Comparison of ENCODE assay signal across 12 mouse cellular contexts in the genomic region with DNA sequence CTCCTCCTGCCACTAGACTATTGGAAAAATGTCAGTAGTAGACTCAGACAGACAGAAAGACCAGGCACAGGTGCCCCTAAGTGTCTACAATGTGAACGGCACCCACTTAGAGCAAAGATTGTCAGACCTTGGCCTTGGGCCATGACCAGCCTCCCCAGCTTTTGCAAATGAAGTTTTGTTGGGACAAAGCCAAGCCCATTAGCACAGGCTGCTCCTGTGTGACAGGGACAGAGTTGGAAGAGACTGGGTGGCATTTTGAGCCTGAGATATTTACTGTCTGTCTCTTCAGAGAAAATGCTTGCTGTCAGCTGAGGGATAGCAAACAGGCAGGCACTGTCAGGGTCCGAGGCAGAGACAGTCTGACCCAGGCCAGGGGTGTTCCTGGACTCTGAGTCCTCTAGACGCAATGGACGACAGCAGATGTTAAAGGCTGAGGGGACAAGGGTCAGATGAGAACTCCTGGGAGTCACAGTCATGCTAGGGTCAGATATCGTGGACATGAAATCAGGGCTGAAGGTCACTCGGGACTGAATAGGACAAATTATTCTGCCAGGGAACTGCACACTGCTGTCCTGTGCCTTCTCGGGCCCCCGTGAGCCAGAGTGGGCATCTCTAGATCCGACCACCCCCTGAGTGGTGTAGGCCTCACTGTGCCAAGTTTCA. TPM values are rescaled to one million over a fixed set of nuclear protein-coding genes. Genes with fewer than 3 reads are reported as not detected.
A peak's percentile ranks its signal among the peaks of the same experiment; 100 is the strongest.
DNase-seq lines count a peak whose midpoint lies in the region; ATAC-seq and TF ChIP-seq lines count a peak whose summit lies in the region.
"Had no signal": no experiment of that assay in that cellular context is flagged by ENCODE, and none has a peak within 500 bp of the region (broad histone marks: within the 10 kb centered on the region; RNA-seq: fewer than 3 reads in every experiment).

No protein-coding gene starts in this region.

- ATAC-seq in heart, embryonic 14.5 days (ENCODE audit: insufficient number of reproducible peaks, insufficient read depth, low FRiP score, low read depth) = no peak
- ATAC-seq in lung, postnatal 0 days = peak; percentile 21; the same call in 1 of the 2 replicates
- peak; percentile 20; the same call in 1 of the 2 replicates for ATAC-seq in intestine, postnatal 0 days

- H3K4me2 ChIP-seq in heart, embryonic 14.5 days (ENCODE audit: low read length) = no peak overlapping the region
- H3K4me2 ChIP-seq in lung, postnatal 0 days (replicated peaks; ENCODE audit: low read depth, low read length) = no peak overlapping the region
- H3K4me2 ChIP-seq in intestine, postnatal 0 days (replicated peaks; ENCODE audit: low read depth) = no peak overlapping the region
- H3K4me2 ChIP-seq: embryonic facial prominence, embryonic 12.5 days; heart, embryonic 11.5 days; limb, embryonic 15.5 days; neural tube, embryonic 12.5 days had no signal

- 52% methylated on average over 9 of the region's 9 CpGs for WGBS in heart, embryonic 14.5 days
- WGBS in lung, postnatal 0 days = 63% methylated on average over 9 of the region's 9 CpGs
- 64% methylated on average over 9 of the region's 9 CpGs for WGBS in lung, adult 2 months
- 51% methylated on average over 9 of the region's 9 CpGs for WGBS in intestine, postnatal 0 days

- DNase-seq in heart, adult 18-20 months = no peak
- DNase-seq in lung, postnatal 0 days (ENCODE audit: low spot score) = peak; percentile 56
- no peak for DNase-seq in lung, adult 2 months
- DNase-seq in gastrocnemius, postnatal 14 days = no peak
- DNase-seq in urinary bladder, postnatal 36 days (ENCODE audit: low spot score in 2 of 2) = no peak

- H3K9ac ChIP-seq in heart, embryonic 14.5 days (ENCODE audit: low read length) = no peak overlapping the region
- H3K9ac ChIP-seq in lung, postnatal 0 days (replicated peaks; ENCODE audit: low read depth) = no peak overlapping the region
- no peak overlapping the region for H3K9ac ChIP-seq in intestine, postnatal 0 days (ENCODE audit: low read depth, low read length)
- H3K9ac ChIP-seq: embryonic facial prominence, embryonic 12.5 days; limb, embryonic 15.5 days; neural tube, embryonic 12.5 days had no signal

- TF ChIP-seq POLR2A in lung, adult 2 months (IDR thresholded peaks at IDR 0.05; ENCODE audit: borderline replicate concordance, extremely low read depth, low read depth, low read length) = no peak
- no peak for TF ChIP-seq POLR2A in testis, adult 2 months (IDR thresholded peaks at IDR 0.05; ENCODE audit: control insufficient read depth, low read depth, low read length)

- 0 out of 2 replicates have a peak, but pooled peaks have one; percentile 2 for TF ChIP-seq CTCF in lung, postnatal 0 days (IDR thresholded peaks at IDR 0.05)
- TF ChIP-seq CTCF in lung, adult 2 months (IDR thresholded peaks at IDR 0.05; ENCODE audit: insufficient read depth, low read length) = no peak
- no peak for TF ChIP-seq CTCF in intestine, postnatal 0 days (IDR thresholded peaks at IDR 0.05; ENCODE audit: low read depth)
- TF ChIP-seq CTCF in testis, adult 2 months (IDR thresholded peaks at IDR 0.05; ENCODE audit: control insufficient read depth, insufficient read depth, insufficient replicate concordance, low read depth, low read length) = no peak

- no peak overlapping the region for H3K4me3 ChIP-seq in heart, embryonic 14.5 days (ENCODE audit: control insufficient read depth in 1 of 2, insufficient read depth in 1 of 2, low read depth in 1 of 2, low read length in 2 of 2)
- no peak overlapping the region for H3K4me3 ChIP-seq in lung, postnatal 0 days (ENCODE audit: low read depth, low read length)
- H3K4me3 ChIP-seq in lung, adult 2 months (replicated peaks; ENCODE audit: extremely low read depth, low read depth, low read length) = no peak overlapping the region
- H3K4me3 ChIP-seq in intestine, postnatal 0 days (ENCODE audit: low read depth, low read length) = no peak overlapping the region
- H3K4me3 ChIP-seq in testis, adult 2 months (ENCODE audit: control insufficient read depth, low read depth, low read length) = no peak overlapping the region
- H3K4me3 ChIP-seq: embryonic facial prominence, embryonic 12.5 days; limb, embryonic 15.5 days; neural tube, embryonic 12.5 days had no signal

- TF ChIP-seq EP300 in lung, postnatal 0 days (IDR thresholded peaks at IDR 0.05) = no peak

- no peaks in the 10 kb centered on the region for H3K9me3 ChIP-seq in heart, embryonic 14.5 days (ENCODE audit: control insufficient read depth, low read length)
- no peaks in the 10 kb centered on the region for H3K9me3 ChIP-seq in lung, postnatal 0 days (ENCODE audit: low read length)
- H3K9me3 ChIP-seq in intestine, postnatal 0 days (ENCODE audit: control insufficient read depth) = no peaks in the 10 kb centered on the region
- H3K9me3 ChIP-seq: embryonic facial prominence, embryonic 12.5 days; limb, embryonic 15.5 days; neural tube, embryonic 12.5 days had no signal

- no peaks in the 10 kb centered on the region for H3K27me3 ChIP-seq in heart, embryonic 14.5 days (ENCODE audit: control insufficient read depth, insufficient read depth, low read length)
- H3K27me3 ChIP-seq in lung, postnatal 0 days (replicated peaks; ENCODE audit: insufficient read depth, low read length) = no peaks in the 10 kb centered on the region
- no peaks in the 10 kb centered on the region for H3K27me3 ChIP-seq in intestine, postnatal 0 days (replicated peaks; ENCODE audit: control insufficient read depth, insufficient read depth, low read length)
- H3K27me3 ChIP-seq in testis, adult 2 months (ENCODE audit: control insufficient read depth, insufficient read depth, low read length) = no peaks in the 10 kb centered on the region
- H3K27me3 ChIP-seq: embryonic facial prominence, embryonic 12.5 days; limb, embryonic 15.5 days; neural tube, embryonic 12.5 days had no signal

- intact Hi-C loops in gastrocnemius, postnatal 14 days (cut with DNase I; ENCODE audit: low total_unique reads) = loop anchor here (10.0 kb wide), 1 partner anchor 118 kb away; no protein-coding TSS in a partner anchor

- H3K4me1 ChIP-seq in heart, embryonic 14.5 days (ENCODE audit: control insufficient read depth in 2 of 2, insufficient read depth in 2 of 2, low read length in 2 of 2) = peaks cover 8 to 9% of the 10 kb centered on the region in 2 experiments
- no peaks in the 10 kb centered on the region; the same call in 1 of the 2 replicates for H3K4me1 ChIP-seq in lung, postnatal 0 days (ENCODE audit: insufficient read depth, low read depth, low read length)
- no peaks in the 10 kb centered on the region for H3K4me1 ChIP-seq in lung, adult 2 months (ENCODE audit: control insufficient read depth, insufficient read depth, low read length)
- H3K4me1 ChIP-seq in intestine, postnatal 0 days (replicated peaks; ENCODE audit: control insufficient read depth, insufficient read depth, low read length) = no peaks in the 10 kb centered on the region; the same call in 1 of the 2 replicates
- no peaks in the 10 kb centered on the region for H3K4me1 ChIP-seq in testis, adult 2 months (ENCODE audit: control insufficient read depth, insufficient read depth, low read length)
- H3K4me1 ChIP-seq: embryonic facial prominence, embryonic 12.5 days; neural tube, embryonic 12.5 days had no signal

- peak overlapping the region; percentile 55 to 57; a peak in 2 of 4 replicates for H3K27ac ChIP-seq in heart, embryonic 14.5 days (replicated peaks in 1 of 2; ENCODE audit: control insufficient read depth in 1 of 2, insufficient read depth in 1 of 2, low read depth in 2 of 2, low read length in 2 of 2)
- H3K27ac ChIP-seq in lung, postnatal 0 days (ENCODE audit: low read length) = no peak overlapping the region
- no peak overlapping the region for H3K27ac ChIP-seq in intestine, postnatal 0 days (ENCODE audit: low read depth, low read length)
- H3K27ac ChIP-seq in testis, adult 2 months (ENCODE audit: control insufficient read depth, insufficient read depth, low read depth, low read length) = 0 out of 2 replicates have a peak overlapping the region, but pooled peaks have one; percentile 16
- H3K27ac ChIP-seq: embryonic facial prominence, embryonic 12.5 days; limb, embryonic 15.5 days; neural tube, embryonic 12.5 days had no signal

- H3K36me3 ChIP-seq in heart, embryonic 14.5 days (ENCODE audit: control insufficient read depth, insufficient read depth, low read length) = no peaks in the 10 kb centered on the region
- H3K36me3 ChIP-seq in lung, postnatal 0 days (ENCODE audit: insufficient read depth, low read length) = no peaks in the 10 kb centered on the region
- no peaks in the 10 kb centered on the region for H3K36me3 ChIP-seq in intestine, postnatal 0 days (ENCODE audit: control insufficient read depth, insufficient read depth)
- no peaks in the 10 kb centered on the region for H3K36me3 ChIP-seq in testis, adult 2 months (ENCODE audit: control insufficient read depth, insufficient read depth, low read length)
- H3K36me3 ChIP-seq: embryonic facial prominence, embryonic 12.5 days; limb, embryonic 15.5 days; neural tube, embryonic 12.5 days had no signal

RNA-seq across cellular contexts. Expression of a gene that starts 30.5 kb away (rescaled TPM):
- 0.11 and 0.32 TPM in 2 replicates for polyA plus RNA-seq in heart, embryonic 14.5 days (2014; fragmentation: Nextera tagmentation; extraction: Ambion mirVana)
- total RNA-seq in heart, adult 18-20 months (2021) = under 1 TPM in 1 of 2 experiments, not detected in 1; 0.21 TPM
- polyA plus RNA-seq in lung, postnatal 0 days (2015; fragmentation: Nextera tagmentation; extraction: Ambion mirVana) = 0.14 TPM in 2 replicates
- polyA plus RNA-seq in lung, adult 2 months (2012; rRNA removed) = 0.33 and 0.63 TPM in 2 replicates
- 0.98 and 0.99 TPM in 2 replicates for polyA plus RNA-seq in intestine, postnatal 0 days (2015; fragmentation: Nextera tagmentation; extraction: Ambion mirVana)
- 0.36 and 0.78 TPM in 2 replicates for polyA plus RNA-seq in testis, adult 2 months (2012; rRNA removed)
- total RNA-seq in gastrocnemius, postnatal 14 days (2021) = 1 to 10 TPM; 2.0 to 2.3 TPM
- polyA plus RNA-seq: heart, embryonic 11.5 days had no signal

RNA-seq across cellular contexts. Expression of a gene that starts 36.7 kb away (rescaled TPM):
- 15.1 and 15.7 TPM in 2 replicates for polyA plus RNA-seq in heart, embryonic 14.5 days (2014; fragmentation: Nextera tagmentation; extraction: Ambion mirVana)
- 1 to 10 TPM; 7.0 to 8.0 TPM for total RNA-seq in heart, adult 18-20 months (2021)
- polyA plus RNA-seq in lung, postnatal 0 days (2015; fragmentation: Nextera tagmentation; extraction: Ambion mirVana) = 121 and 127 TPM in 2 replicates
- 78.9 and 80.0 TPM in 2 replicates for polyA plus RNA-seq in lung, adult 2 months (2012; rRNA removed)
- 593 and 673 TPM in 2 replicates for polyA plus RNA-seq in intestine, postnatal 0 days (2015; fragmentation: Nextera tagmentation; extraction: Ambion mirVana)
- polyA plus RNA-seq in testis, adult 2 months (2012; rRNA removed) = 9.3 and 21.3 TPM in 2 replicates
- total RNA-seq in gastrocnemius, postnatal 14 days (2021) = 1 to 10 TPM; 7.7 to 9.2 TPM

RNA-seq across cellular contexts. Expression of a gene that starts 40.1 kb away (rescaled TPM):
- polyA plus RNA-seq in heart, embryonic 14.5 days (2014; fragmentation: Nextera tagmentation; extraction: Ambion mirVana) = not detected in 2 replicates
- total RNA-seq in heart, adult 18-20 months (2021) = not detected
- polyA plus RNA-seq in lung, postnatal 0 days (2015; fragmentation: Nextera tagmentation; extraction: Ambion mirVana) = 0.39 and 1.7 TPM in 2 replicates
- 0.66 and 0.69 TPM in 2 replicates for polyA plus RNA-seq in lung, adult 2 months (2012; rRNA removed)
- 0.09 TPM in 1 of 2 replicates, not detected in the other for polyA plus RNA-seq in intestine, postnatal 0 days (2015; fragmentation: Nextera tagmentation; extraction: Ambion mirVana)
- 19.4 and 22.9 TPM in 2 replicates for polyA plus RNA-seq in testis, adult 2 months (2012; rRNA removed)
- total RNA-seq in gastrocnemius, postnatal 14 days (2021) = not detected
- polyA plus RNA-seq: limb, embryonic 15.5 days; neural tube, embryonic 12.5 days had no signal

Comparison
In these comparisons a context has a peak if more than half of its experiments do, and no peak if none do; other contexts are left out.
1. H3K27ac ChIP-seq: peak in heart, embryonic 14.5 days (2 of 2) and testis, adult 2 months (single experiment); none in lung, postnatal 0 days (single experiment) and intestine, postnatal 0 days (single experiment).